Mouse (Mus musculus) myocyte (in vitro differentiated cells): ENCODE measurements around the gene Bcap31. TPM values are rescaled to one million over a fixed set of nuclear protein-coding genes. Genes with fewer than 3 reads are reported as not detected.

Experiments used
- H3K27me3 ChIP-seq: one replicate; pipeline ENCODE4 v1.6.1; 2011; ENCODE audit not compliant: control insufficient read depth, insufficient read depth, insufficient read length
- H3K36me3 ChIP-seq: one replicate; pipeline ENCODE4 v1.6.1; 2011; ENCODE audit not compliant: control insufficient read depth, insufficient read depth
- H3K4me2 ChIP-seq: one replicate; pipeline ENCODE4 v1.6.1; 2011; ENCODE audit warnings: low read depth, control low read depth
- H3K4me3 ChIP-seq: one replicate; pipeline ENCODE4 v1.5.1; 2011; ENCODE audit warnings: mild to moderate bottlenecking, control low read depth, moderate library complexity
- H3K79me2 ChIP-seq: one replicate; pipeline ENCODE4 v1.6.1; 2011; ENCODE audit not compliant: control insufficient read depth, insufficient read depth
- H3ac ChIP-seq: one replicate; pipeline ENCODE4 v1.6.1; 2011; ENCODE audit not compliant: control insufficient read depth, insufficient read length
- CEBPB ChIP-seq: IDR thresholded peaks from 2 replicates; pipeline ENCODE4 v1.6.1; 2011; ENCODE audit warnings: mild to moderate bottlenecking, moderate library complexity; ENCODE audit not compliant: poor library complexity, insufficient read depth, severe bottlenecking
- E2F4 ChIP-seq: IDR thresholded peaks from one replicate; pipeline ENCODE4 v1.6.1; 2011; ENCODE audit warnings: mild to moderate bottlenecking, control low read depth, moderate library complexity; ENCODE audit not compliant: insufficient read depth
- MAX ChIP-seq: IDR thresholded peaks from one replicate; pipeline ENCODE4 v1.6.1; 2011; ENCODE audit warnings: low read depth, mild to moderate bottlenecking, control low read depth
- MYOD1 ChIP-seq, 3 experiments: IDR thresholded peaks; one replicate each; pipeline ENCODE4 v1.6.1; 2011; ENCODE audit warnings: control low read depth in 2 of 3, low read depth in 2 of 3, mild to moderate bottlenecking in 2 of 3, moderate library complexity in 1 of 3; ENCODE audit not compliant: insufficient read length in 2 of 3, control insufficient read depth in 1 of 3
- MYOG ChIP-seq, 3 experiments: IDR thresholded peaks; one replicate each; pipeline ENCODE4 v1.6.1; 2011; ENCODE audit warnings: control low read depth in 2 of 3, low read depth in 2 of 3, mild to moderate bottlenecking in 2 of 3; ENCODE audit not compliant: insufficient read length in 2 of 3, control insufficient read depth in 1 of 3, insufficient read depth in 1 of 3
- POLR2A ChIP-seq: IDR thresholded peaks from one replicate; pipeline ENCODE4 v1.6.1; 2011; ENCODE audit warnings: low read depth, mild to moderate bottlenecking, control low read depth, moderate library complexity; ENCODE audit not compliant: insufficient read length
- POLR2AphosphoS2 ChIP-seq: IDR thresholded peaks from one replicate; pipeline ENCODE4 v1.6.1; 2011; ENCODE audit warnings: low read depth, control low read depth; ENCODE audit not compliant: insufficient read length
- REST ChIP-seq: IDR thresholded peaks from one replicate; pipeline ENCODE4 v1.6.1; 2011; ENCODE audit warnings: mild to moderate bottlenecking, control low read depth, moderate library complexity; ENCODE audit not compliant: insufficient read depth, insufficient read length
- SRF ChIP-seq: IDR thresholded peaks from one replicate; pipeline ENCODE4 v1.6.1; 2011; ENCODE audit warnings: low read depth; ENCODE audit not compliant: control insufficient read depth, insufficient read length
- TCF12 ChIP-seq: IDR thresholded peaks from one replicate; pipeline ENCODE4 v1.6.1; 2011; ENCODE audit warnings: mild to moderate bottlenecking, control low read depth; ENCODE audit not compliant: poor library complexity, insufficient read depth, severe bottlenecking
- TCF3 ChIP-seq: IDR thresholded peaks from one replicate; pipeline ENCODE4 v1.6.1; 2011; ENCODE audit warnings: low read depth, control low read depth; ENCODE audit not compliant: insufficient read length
- USF1 ChIP-seq: IDR thresholded peaks from one replicate; pipeline ENCODE4 v1.6.1; 2011; ENCODE audit warnings: low read depth, mild to moderate bottlenecking, control low read depth, moderate library complexity
- polyA plus RNA-seq: library from polyadenylated mRNA; unstranded; fragments of >200 nt; fragmentation: generic; extraction: Trizol; gene quantifications from one replicate; pipeline ENCODE4 v1.2.1, GENCODE M21; 2012; ENCODE audit warnings: missing spikeins

The Bcap31 gene
- polyA plus RNA-seq, 1 experiment, result 255 TPM

GRCm38 (mm10) chrX:73684156-73684555, 31.8 kb downstream of the Bcap31 start:
- Histone ChIP-seq H3K4me3 (no peak overlapping the region), H3K36me3 (peaks cover 13% of the 10 kb centered on the region), H3K79me2 (no peaks in the 10 kb centered on the region), H3ac (no peak overlapping the region), H3K4me2 (no peak overlapping the region), H3K27me3 (no peaks in the 10 kb centered on the region)
- TF ChIP-seq TCF12 (no peak), REST (no peak), TCF3 (no peak), POLR2AphosphoS2 (no peak)

GRCm38 (mm10) chrX:73676668-73677067, 39.3 kb downstream of the Bcap31 start:
- Histone ChIP-seq H3K36me3 (peaks cover 1% of the 10 kb centered on the region), H3K4me3 (no peak overlapping the region), H3ac (no peak overlapping the region), H3K27me3 (no peaks in the 10 kb centered on the region), H3K79me2 (peaks cover 7% of the 10 kb centered on the region), H3K4me2 (no peak overlapping the region)
- TF ChIP-seq TCF12, result no peak
- no peak for TF ChIP-seq POLR2AphosphoS2
- no peak for TF ChIP-seq SRF
- TF ChIP-seq MYOG (IDR thresholded peaks at IDR 0.05; ENCODE audit: control insufficient read depth in 1 of 3, insufficient read depth in 1 of 3, insufficient read length in 2 of 3, low read depth in 2 of 3), result no peak
- no peak for TF ChIP-seq REST

GRCm38 (mm10) chrX:73675231-73675630, 40.7 kb downstream of the Bcap31 start:
- Histone ChIP-seq H3K79me2 (peaks cover 7% of the 10 kb centered on the region), H3K36me3 (no peaks in the 10 kb centered on the region), H3K4me3 (peak overlapping the region; percentile 44), H3K4me2 (peak overlapping the region; percentile 75), H3K27me3 (no peaks in the 10 kb centered on the region), H3ac (no peak overlapping the region)
- TF ChIP-seq E2F4 (no peak), MAX (no peak), TCF12 (no peak), CEBPB (no peak), POLR2AphosphoS2 (no peak), USF1 (peak; percentile 35), SRF (no peak)

- Histone ChIP-seq H3K79me2 (peaks cover 7% of the 10 kb centered on the region), H3K36me3 (no peaks in the 10 kb centered on the region), H3K4me3 (peak overlapping the region; percentile 44), H3ac (peak overlapping the region; percentile 85), H3K27me3 (no peaks in the 10 kb centered on the region), H3K4me2 (peak overlapping the region; percentile 75)
- TF ChIP-seq MAX, result no peak
- no peak for TF ChIP-seq USF1
- no peak for TF ChIP-seq POLR2A
- TF ChIP-seq REST, result no peak
- no peak for TF ChIP-seq MYOD1 (IDR thresholded peaks at IDR 0.05; ENCODE audit: control insufficient read depth in 1 of 3, insufficient read length in 2 of 3, low read depth in 2 of 3)
- TF ChIP-seq POLR2AphosphoS2, result no peak
- no peak for TF ChIP-seq E2F4
- TF ChIP-seq TCF3, result no peak
- TF ChIP-seq MYOG (IDR thresholded peaks at IDR 0.05; ENCODE audit: control insufficient read depth in 1 of 3, insufficient read depth in 1 of 3, insufficient read length in 2 of 3, low read depth in 2 of 3), result no peak
- no peak for TF ChIP-seq CEBPB
- no peak for TF ChIP-seq TCF12
- no peak for TF ChIP-seq SRF
Observed at GRCm38 (mm10) chrX:73673968-73674661, 41.9 kb downstream of the Bcap31 start.

- Histone ChIP-seq H3K79me2 (peaks cover 7% of the 10 kb centered on the region), H3K4me2 (peak overlapping the region; percentile 75), H3ac (peak overlapping the region; percentile 85), H3K27me3 (no peaks in the 10 kb centered on the region), H3K4me3 (peak overlapping the region; percentile 44), H3K36me3 (no peaks in the 10 kb centered on the region)
- TF ChIP-seq USF1 (no peak), POLR2A (no peak), REST (no peak), CEBPB (no peak), MAX (no peak), MYOG (IDR thresholded peaks at IDR 0.05; ENCODE audit: control insufficient read depth in 1 of 3, insufficient read depth in 1 of 3, insufficient read length in 2 of 3, low read depth in 2 of 3) (no peak), TCF12 (no peak), MYOD1 (IDR thresholded peaks at IDR 0.05; ENCODE audit: control insufficient read depth in 1 of 3, insufficient read length in 2 of 3, low read depth in 2 of 3) (no peak), E2F4 (no peak), TCF3 (no peak), POLR2AphosphoS2 (no peak)
Observed at GRCm38 (mm10) chrX:73673619-73673967, 42.4 kb downstream of the Bcap31 start.
